Mouse (Mus musculus): ENCODE measurements around the gene Elmod3.
"Not testable (repeated sequence)": the region's sequence is repeated elsewhere in the genome, so short reads cannot be mapped to it uniquely, and the experiment has no call there.

Elmod3 gene

GRCm38 (mm10) chr6:72534035-72534809 is 64.0 kb downstream of the Elmod3 start:
- peak; percentile 83 for DNase-seq (ENCODE audit: low read depth, low spot score)

GRCm38 (mm10) chr6:72533555-72533954 is 64.7 kb downstream of the Elmod3 start:
- DNase-seq (ENCODE audit: low read depth, low spot score) = not testable (repeated sequence)

GRCm38 (mm10) chr6:72532580-72532979 is 65.6 kb downstream of the Elmod3 start:
- no peak for DNase-seq (ENCODE audit: low read depth, low spot score)

- DNase-seq (ENCODE audit: low read depth, low spot score) = no peak
Observed at GRCm38 (mm10) chr6:72528410-72529151, 69.6 kb downstream of the Elmod3 start.

GRCm38 (mm10) chr6:72527070-72527469 is 71.1 kb downstream of the Elmod3 start:
- DNase-seq (ENCODE audit: low read depth, low spot score) = no peak

GRCm38 (mm10) chr6:72524160-72524559 is 74.1 kb downstream of the Elmod3 start:
- no peak for DNase-seq (ENCODE audit: low read depth, low spot score)

- no peak for DNase-seq (ENCODE audit: low read depth, low spot score)
Observed at GRCm38 (mm10) chr6:72523222-72523621, 75.0 kb downstream of the Elmod3 start.

- DNase-seq (ENCODE audit: low read depth, low spot score) = no peak
Observed at GRCm38 (mm10) chr6:72522288-72522687, 75.9 kb downstream of the Elmod3 start.

- DNase-seq (ENCODE audit: low read depth, low spot score) = no peak
Observed at GRCm38 (mm10) chr6:72521607-72522006, 76.6 kb downstream of the Elmod3 start, which contains the start of gene Sh2d6. Gene Sh2d6 (minus strand): TSS chr6:72521707.

- no peak for DNase-seq (ENCODE audit: low read depth, low spot score)
Observed at GRCm38 (mm10) chr6:72520904-72521303, 77.3 kb downstream of the Elmod3 start.

- DNase-seq (ENCODE audit: low read depth, low spot score) = peak; percentile 79
Observed at GRCm38 (mm10) chr6:72519892-72520663, 78.1 kb downstream of the Elmod3 start.

GRCm38 (mm10) chr6:72519303-72519702 is 78.9 kb downstream of the Elmod3 start:
- DNase-seq (ENCODE audit: low read depth, low spot score) = no peak

GRCm38 (mm10) chr6:72518842-72519241 is 79.4 kb downstream of the Elmod3 start:
- DNase-seq (ENCODE audit: low read depth, low spot score) = no peak

All from R1 (cell line).